Mouse (Mus musculus) bone marrow, adult 2 months (tissue): ENCODE results near the gene Gm10945.

ENCODE experiments used
- CTCF ChIP-seq: fragments of 200-500 bp; IDR thresholded peaks from 2 replicates; pipeline ENCODE4 v1.5.1; 2011; ENCODE audit warnings: low read length, control low read depth; ENCODE audit not compliant: control insufficient read depth, insufficient read depth
- POLR2A ChIP-seq: fragments of 200-500 bp; IDR thresholded peaks from 2 replicates; pipeline ENCODE4 v1.6.1; 2011; ENCODE audit warnings: low read depth, mild to moderate bottlenecking, control low read depth, low read length, borderline replicate concordance; ENCODE audit not compliant: control insufficient read depth

- TF ChIP-seq CTCF: no peak
- no peak for TF ChIP-seq POLR2A
Observed at GRCm38 (mm10) chr10:6705226-6705885, 56.2 kb downstream of the Gm10945 start.
